Mouse (Mus musculus) bone marrow, adult 2 months (tissue): ENCODE results near the gene Lmntd1.

ENCODE experiments used
- CTCF ChIP-seq: fragments of 200-500 bp; IDR thresholded peaks from 2 replicates; pipeline ENCODE4 v1.5.1; 2011; ENCODE audit warnings: low read length, control low read depth; ENCODE audit not compliant: control insufficient read depth, insufficient read depth
- POLR2A ChIP-seq: fragments of 200-500 bp; IDR thresholded peaks from 2 replicates; pipeline ENCODE4 v1.6.1; 2011; ENCODE audit warnings: low read depth, mild to moderate bottlenecking, control low read depth, low read length, borderline replicate concordance; ENCODE audit not compliant: control insufficient read depth

- TF ChIP-seq CTCF = no peak
- no peak for TF ChIP-seq POLR2A
Measured at GRCm38 (mm10) chr6:145653626-145654025, 39.5 kb upstream of the Lmntd1 start.
